Mouse (Mus musculus): Measurements from ENCODE around the gene Tjp3. TPM values are rescaled to one million over a fixed set of nuclear protein-coding genes. Genes with fewer than 3 reads are reported as not detected.

Tjp3 gene
- polyA plus RNA-seq, 1 experiment, result 42.7 TPM

DNA sequence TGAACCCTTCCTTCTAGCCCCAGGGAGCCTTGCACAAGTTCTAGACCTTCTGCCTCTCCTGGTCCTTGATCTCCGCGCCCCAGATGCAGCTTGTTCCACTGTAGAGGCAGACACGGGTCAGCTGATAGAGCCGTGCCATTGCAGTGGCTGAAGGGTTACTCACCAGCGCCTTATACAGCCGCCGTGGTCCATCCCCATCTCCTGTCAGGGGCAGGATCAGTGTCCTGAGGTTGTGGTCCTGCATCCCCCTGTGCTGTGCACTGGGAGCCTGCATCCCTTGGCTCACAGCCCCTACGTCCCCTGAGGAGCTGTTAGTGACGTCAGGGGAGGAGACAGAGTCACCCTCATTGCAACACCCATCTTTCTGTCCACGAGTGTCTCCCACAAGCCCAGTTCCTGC, 11.9 kb upstream of the Tjp3 start:
- no peak overlapping the region for H3K9ac ChIP-seq (ENCODE audit: low read depth, poor library complexity, severe bottlenecking)
- TF ChIP-seq POLR2A (IDR thresholded peaks at IDR 0.05; ENCODE audit: insufficient read depth, low read length), result no peak
- no peak for TF ChIP-seq EP300 (IDR thresholded peaks at IDR 0.05; ENCODE audit: insufficient read depth, low read depth, low read length)
- TF ChIP-seq CTCF (IDR thresholded peaks at IDR 0.05; ENCODE audit: low read depth, low read length), result no peak
- H3K4me3 ChIP-seq (ENCODE audit: low read depth, low read length), result no peak overlapping the region
- no peaks in the 10 kb centered on the region for H3K4me1 ChIP-seq (ENCODE audit: control insufficient read depth, insufficient read depth, low read length)
- H3K27ac ChIP-seq (ENCODE audit: insufficient read depth, low read length), result no peak overlapping the region
- no peaks in the 10 kb centered on the region for H3K36me3 ChIP-seq (ENCODE audit: control insufficient read depth, insufficient read depth, low read length, poor library complexity, severe bottlenecking)
- H3K27me3 ChIP-seq (ENCODE audit: control insufficient read depth, insufficient read depth, low read length, poor library complexity, severe bottlenecking), result no peaks in the 10 kb centered on the region
- no peaks in the 10 kb centered on the region for H3K9me3 ChIP-seq (replicated peaks; ENCODE audit: control insufficient read depth, insufficient read depth, low read length, poor library complexity, severe bottlenecking)

DNA sequence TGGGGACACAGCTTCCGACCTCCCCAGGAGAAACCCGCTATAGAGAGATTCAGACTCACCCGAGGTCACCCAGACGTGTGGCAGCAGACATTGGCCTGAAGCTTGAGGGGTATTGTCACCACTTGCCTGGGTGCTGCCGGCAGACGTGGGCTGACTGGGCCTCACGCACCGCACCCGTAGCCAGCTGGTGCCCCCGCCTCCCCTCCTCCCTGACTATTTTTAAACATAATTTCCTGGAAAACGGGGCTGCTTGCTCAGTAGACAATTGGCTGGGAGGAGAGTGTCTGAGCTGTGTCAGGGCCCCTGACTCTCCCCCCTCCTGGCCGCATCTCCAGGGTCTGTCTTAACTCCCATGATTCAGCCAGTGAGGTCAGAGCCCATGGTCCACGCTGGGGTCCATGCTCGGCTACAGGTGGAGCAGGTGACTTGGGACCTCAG, 11.4 kb upstream of the Tjp3 start:
- Histone ChIP-seq H3K9me3 (replicated peaks; ENCODE audit: control insufficient read depth, insufficient read depth, low read length, poor library complexity, severe bottlenecking) (no peaks in the 10 kb centered on the region), H3K36me3 (ENCODE audit: control insufficient read depth, insufficient read depth, low read length, poor library complexity, severe bottlenecking) (no peaks in the 10 kb centered on the region), H3K4me1 (ENCODE audit: control insufficient read depth, insufficient read depth, low read length) (peaks cover 2% of the 10 kb centered on the region), H3K9ac (ENCODE audit: low read depth, poor library complexity, severe bottlenecking) (no peak overlapping the region), H3K27me3 (ENCODE audit: control insufficient read depth, insufficient read depth, low read length, poor library complexity, severe bottlenecking) (no peaks in the 10 kb centered on the region), H3K27ac (ENCODE audit: insufficient read depth, low read length) (no peak overlapping the region), H3K4me3 (ENCODE audit: low read depth, low read length) (no peak overlapping the region)
- no peak for TF ChIP-seq EP300 (IDR thresholded peaks at IDR 0.05; ENCODE audit: insufficient read depth, low read depth, low read length)
- TF ChIP-seq CTCF (IDR thresholded peaks at IDR 0.05; ENCODE audit: low read depth, low read length), result no peak
- TF ChIP-seq POLR2A (IDR thresholded peaks at IDR 0.05; ENCODE audit: insufficient read depth, low read length), result no peak

GRCm38 (mm10) chr10:81302288-81302687, 10.9 kb upstream of the Tjp3 start:
- Histone ChIP-seq H3K9ac (ENCODE audit: low read depth, poor library complexity, severe bottlenecking) (no peak overlapping the region), H3K36me3 (ENCODE audit: control insufficient read depth, insufficient read depth, low read length, poor library complexity, severe bottlenecking) (no peaks in the 10 kb centered on the region), H3K27ac (ENCODE audit: insufficient read depth, low read length) (no peak overlapping the region), H3K9me3 (replicated peaks; ENCODE audit: control insufficient read depth, insufficient read depth, low read length, poor library complexity, severe bottlenecking) (no peaks in the 10 kb centered on the region), H3K4me1 (ENCODE audit: control insufficient read depth, insufficient read depth, low read length) (peaks cover 2% of the 10 kb centered on the region), H3K27me3 (ENCODE audit: control insufficient read depth, insufficient read depth, low read length, poor library complexity, severe bottlenecking) (no peaks in the 10 kb centered on the region), H3K4me3 (ENCODE audit: low read depth, low read length) (no peak overlapping the region)
- TF ChIP-seq POLR2A (IDR thresholded peaks at IDR 0.05; ENCODE audit: insufficient read depth, low read length), result no peak
- TF ChIP-seq CTCF (IDR thresholded peaks at IDR 0.05; ENCODE audit: low read depth, low read length), result no peak
- no peak for TF ChIP-seq EP300 (IDR thresholded peaks at IDR 0.05; ENCODE audit: insufficient read depth, low read depth, low read length)

GRCm38 (mm10) chr10:81301321-81301720, 9.9 kb upstream of the Tjp3 start:
- H3K36me3 ChIP-seq (ENCODE audit: control insufficient read depth, insufficient read depth, low read length, poor library complexity, severe bottlenecking), result no peaks in the 10 kb centered on the region
- no peak for TF ChIP-seq EP300 (IDR thresholded peaks at IDR 0.05; ENCODE audit: insufficient read depth, low read depth, low read length)
- TF ChIP-seq POLR2A (IDR thresholded peaks at IDR 0.05; ENCODE audit: insufficient read depth, low read length), result no peak
- TF ChIP-seq CTCF (IDR thresholded peaks at IDR 0.05; ENCODE audit: low read depth, low read length), result no peak

GRCm38 (mm10) chr10:81300352-81300907, 9.0 kb upstream of the Tjp3 start:
- Histone ChIP-seq H3K36me3 (ENCODE audit: control insufficient read depth, insufficient read depth, low read length, poor library complexity, severe bottlenecking) (no peaks in the 10 kb centered on the region), H3K4me3 (ENCODE audit: low read depth, low read length) (no peak overlapping the region), H3K9ac (ENCODE audit: low read depth, poor library complexity, severe bottlenecking) (no peak overlapping the region), H3K27ac (ENCODE audit: insufficient read depth, low read length) (no peak overlapping the region), H3K27me3 (ENCODE audit: control insufficient read depth, insufficient read depth, low read length, poor library complexity, severe bottlenecking) (no peaks in the 10 kb centered on the region), H3K4me1 (ENCODE audit: control insufficient read depth, insufficient read depth, low read length) (peaks cover 2% of the 10 kb centered on the region), H3K9me3 (replicated peaks; ENCODE audit: control insufficient read depth, insufficient read depth, low read length, poor library complexity, severe bottlenecking) (no peaks in the 10 kb centered on the region)
- no peak for TF ChIP-seq EP300 (IDR thresholded peaks at IDR 0.05; ENCODE audit: insufficient read depth, low read depth, low read length)
- no peak for TF ChIP-seq CTCF (IDR thresholded peaks at IDR 0.05; ENCODE audit: low read depth, low read length)
- no peak for TF ChIP-seq POLR2A (IDR thresholded peaks at IDR 0.05; ENCODE audit: insufficient read depth, low read length)

More at GRCm38 (mm10) chr10:81301321-81301720, 9.9 kb upstream of the Tjp3 start:
- Histone ChIP-seq H3K27me3 (ENCODE audit: control insufficient read depth, insufficient read depth, low read length, poor library complexity, severe bottlenecking) (no peaks in the 10 kb centered on the region), H3K4me1 (ENCODE audit: control insufficient read depth, insufficient read depth, low read length) (peaks cover 2% of the 10 kb centered on the region), H3K4me3 (ENCODE audit: low read depth, low read length) (no peak overlapping the region), H3K27ac (ENCODE audit: insufficient read depth, low read length) (no peak overlapping the region), H3K9me3 (replicated peaks; ENCODE audit: control insufficient read depth, insufficient read depth, low read length, poor library complexity, severe bottlenecking) (no peaks in the 10 kb centered on the region), H3K9ac (ENCODE audit: low read depth, poor library complexity, severe bottlenecking) (no peak overlapping the region)

DNA sequence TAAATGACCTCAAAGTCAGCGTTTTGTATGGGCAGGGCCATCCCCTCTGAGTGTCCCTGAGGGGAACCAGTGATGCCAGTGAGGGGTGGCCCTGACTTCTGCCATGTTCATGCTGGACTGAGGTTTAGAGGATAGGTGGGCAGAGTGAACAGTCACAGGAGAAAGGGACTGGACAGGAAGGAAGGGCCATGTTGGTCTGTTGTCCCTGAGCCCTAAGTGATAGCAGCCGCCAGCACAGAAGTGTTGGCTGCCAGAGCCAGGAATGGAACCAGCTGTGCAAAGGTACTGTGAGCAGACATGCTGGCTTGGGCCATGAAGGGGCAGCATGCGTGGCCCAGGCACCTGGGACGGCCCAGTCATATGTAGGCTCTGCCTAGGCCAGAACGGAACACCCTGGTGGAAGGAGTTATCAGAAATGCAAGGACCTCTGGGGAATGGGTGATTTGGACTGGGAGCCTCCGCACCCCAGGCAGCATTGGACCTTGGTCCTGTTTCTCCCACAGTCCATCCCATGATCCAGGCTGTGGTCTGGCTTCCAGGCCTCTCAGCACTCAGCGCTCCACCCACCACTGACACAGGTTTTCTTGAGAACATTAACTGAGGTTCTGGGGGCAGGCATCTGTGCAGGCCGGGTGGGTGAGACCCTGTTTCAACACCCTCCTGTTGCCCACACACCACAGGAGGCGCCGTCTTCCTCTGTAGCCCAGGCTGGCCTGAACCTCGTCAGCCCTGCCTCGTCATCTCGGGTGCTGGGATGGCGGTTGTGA, 8.4 kb upstream of the Tjp3 start:
- Histone ChIP-seq H3K27me3 (ENCODE audit: control insufficient read depth, insufficient read depth, low read length, poor library complexity, severe bottlenecking) (no peaks in the 10 kb centered on the region), H3K9me3 (replicated peaks; ENCODE audit: control insufficient read depth, insufficient read depth, low read length, poor library complexity, severe bottlenecking) (no peaks in the 10 kb centered on the region), H3K36me3 (ENCODE audit: control insufficient read depth, insufficient read depth, low read length, poor library complexity, severe bottlenecking) (no peaks in the 10 kb centered on the region), H3K9ac (ENCODE audit: low read depth, poor library complexity, severe bottlenecking) (no peak overlapping the region), H3K27ac (ENCODE audit: insufficient read depth, low read length) (no peak overlapping the region), H3K4me1 (ENCODE audit: control insufficient read depth, insufficient read depth, low read length) (peaks cover 2% of the 10 kb centered on the region), H3K4me3 (ENCODE audit: low read depth, low read length) (no peak overlapping the region)
- TF ChIP-seq EP300 (IDR thresholded peaks at IDR 0.05; ENCODE audit: insufficient read depth, low read depth, low read length), result no peak
- no peak for TF ChIP-seq CTCF (IDR thresholded peaks at IDR 0.05; ENCODE audit: low read depth, low read length)
- TF ChIP-seq POLR2A (IDR thresholded peaks at IDR 0.05; ENCODE audit: insufficient read depth, low read length), result no peak

All from ES-Bruce4 (cell line).